Mouse (Mus musculus) midbrain, embryonic 14.5 days (tissue): ENCODE results near the gene Pot1a. TPM values are rescaled to one million over a fixed set of nuclear protein-coding genes. Genes with fewer than 3 reads are reported as not detected.

Experiments used
- ATAC-seq: fragments of 200-750 bp; cut with Nextera tagmentation; 2 replicates; pipeline ENCODE4 v1.8.0; 2017; ENCODE audit warnings: moderate number of reproducible peaks, moderate library complexity; ENCODE audit not compliant: low FRiP score, low TSS enrichment
- DNase-seq: peaks from one replicate; pipeline ENCODE4 v3.0.0-alpha.2; 2015
- H3K27ac ChIP-seq: fragments of 300-500 bp; sonication (generic); replicated peaks from 2 replicates; pipeline ENCODE4 v1.5.1; 2014; ENCODE audit warnings: mild to moderate bottlenecking, low read depth, low read length, moderate library complexity
- H3K27me3 ChIP-seq: fragments of 300-500 bp; sonication (generic); 2 replicates; pipeline ENCODE4 v1.6.1; 2014; ENCODE audit warnings: low read length, control low read depth, mixed read lengths; ENCODE audit not compliant: control insufficient read depth, insufficient read depth
- H3K36me3 ChIP-seq: fragments of 300-500 bp; sonication (generic); 2 replicates; pipeline ENCODE4 v1.6.1; 2014; ENCODE audit warnings: low read length, control low read depth; ENCODE audit not compliant: control insufficient read depth, insufficient read depth
- H3K4me1 ChIP-seq: fragments of 300-500 bp; sonication (generic); 2 replicates; pipeline ENCODE4 v1.6.1; 2014; ENCODE audit warnings: mild to moderate bottlenecking, antibody characterized with exemption, low read length, control low read depth; ENCODE audit not compliant: control insufficient read depth, insufficient read depth
- H3K4me2 ChIP-seq: fragments of 300-500 bp; sonication (generic); 2 replicates; pipeline ENCODE4 v1.6.1; 2014; ENCODE audit warnings: mild to moderate bottlenecking, low read length, moderate library complexity
- H3K4me3 ChIP-seq: fragments of 300-500 bp; sonication (generic); replicated peaks from 2 replicates; pipeline ENCODE4 v1.5.1; 2014; ENCODE audit warnings: low read depth, low read length
- H3K9ac ChIP-seq: fragments of 300-500 bp; sonication (generic); replicated peaks from 2 replicates; pipeline ENCODE4 v1.6.1; 2014; ENCODE audit warnings: mild to moderate bottlenecking, low read length, moderate library complexity
- H3K9me3 ChIP-seq: fragments of 300-500 bp; sonication (generic); 2 replicates; pipeline ENCODE4 v1.6.1; 2016; ENCODE audit warnings: low read length, control low read depth, mixed read lengths; ENCODE audit not compliant: control insufficient read depth
- WGBS: fragments of 180-500 bp; shearing (Covaris S2); extraction: QIAGEN DNeasy Blood & Tissue Kit; methylation state at CpG from one replicate; pipeline ENCODE4 v1.1.7; 2014; 5-methylcytosine and 5-hydroxymethylcytosine counted together
- polyA plus RNA-seq: library from polyadenylated mRNA; unstranded; fragments of >200 nt; fragmentation: Nextera tagmentation; extraction: Ambion mirVana; gene quantifications from 2 replicates; pipeline ENCODE4 v1.2.1, GENCODE M21; 2014

Pot1a gene
- polyA plus RNA-seq = 26.1 and 36.4 TPM in 2 replicates

DNA sequence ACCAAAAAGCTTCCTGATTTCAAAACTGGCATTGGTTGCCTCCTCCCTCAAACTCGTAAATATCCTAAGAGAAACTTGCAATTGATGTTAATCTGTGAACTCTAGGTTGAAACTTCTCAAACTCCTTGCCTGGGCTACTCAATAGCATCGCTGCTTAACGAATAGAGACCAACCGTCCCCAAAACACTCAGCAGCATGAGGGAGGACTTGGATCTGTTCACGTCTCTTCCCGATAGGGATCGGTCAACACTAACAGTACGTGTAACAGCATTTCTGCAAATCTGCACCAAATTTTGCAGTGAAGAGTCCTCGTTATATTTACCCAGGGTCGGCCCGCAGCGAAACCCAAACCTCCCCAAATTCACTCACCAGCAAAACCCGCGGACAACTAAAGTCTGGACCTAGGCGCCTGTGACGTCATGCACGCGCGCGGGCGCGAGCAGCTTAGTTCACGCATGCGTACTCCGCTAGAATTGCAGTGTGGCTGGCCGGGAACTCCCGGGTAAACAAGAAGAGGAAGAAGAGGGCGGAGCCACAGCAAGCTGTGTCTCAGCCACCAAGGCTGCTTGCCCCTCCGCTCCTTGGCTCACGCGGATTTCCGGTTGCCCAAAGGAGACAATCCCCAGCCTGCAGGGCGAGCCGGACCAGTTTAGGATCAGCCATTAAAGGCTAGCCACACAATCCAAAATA lies at the start of gene Pot1a:
Gene Pot1a, minus strand, starts transcription at position 441 of the 690 bp plus-strand sequence.
- Histone ChIP-seq H3K4me3 (peak within 1 kb of the TSS; percentile 61), H3K9ac (peak within 1 kb of the TSS; percentile 50), H3K27me3 (no peaks in the 10 kb centered on the region), H3K4me1 (0 out of 2 replicates have a peak, but pooled peaks cover 6% of the 10 kb centered on the region), H3K27ac (peak within 1 kb of the TSS; percentile 86), H3K36me3 (0 out of 2 replicates have a peak, but pooled peaks cover under 1% of the 10 kb centered on the region), H3K9me3 (no peaks in the 10 kb centered on the region), H3K4me2 (peak within 1 kb of the TSS; percentile 62)
- ATAC-seq = peak; percentile 99
- DNase-seq = peak; percentile 99
- under 1% methylated on average over 34 of the region's 34 CpGs for WGBS

DNA sequence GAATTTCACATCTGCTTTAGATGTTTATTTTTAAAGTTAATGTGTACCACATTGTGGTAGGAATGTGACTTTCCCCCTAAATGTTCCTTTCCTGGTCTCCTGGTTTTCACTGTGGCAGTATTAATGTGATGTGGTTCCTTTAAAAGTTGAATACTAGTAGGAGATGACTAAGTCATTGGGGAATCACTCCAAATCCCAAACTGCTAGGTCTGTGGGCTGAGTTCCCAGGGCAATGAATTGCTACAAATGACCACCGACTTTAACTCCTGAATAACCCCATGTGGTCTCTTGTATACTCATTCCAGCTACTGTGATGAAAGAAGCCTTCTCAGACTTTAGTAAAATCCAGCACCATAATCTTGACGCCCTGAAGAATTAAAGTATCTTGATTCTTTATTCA lies 27.2 kb upstream of the Pot1a start:
- H3K36me3 ChIP-seq = no peaks in the 10 kb centered on the region
- H3K4me2 ChIP-seq = no peak overlapping the region
- no peaks in the 10 kb centered on the region for H3K9me3 ChIP-seq
- WGBS = 40% methylated on average over 2 of the region's 2 CpGs
- ATAC-seq (no peak), DNase-seq (no peak)
- no peaks in the 10 kb centered on the region for H3K4me1 ChIP-seq
- H3K27ac ChIP-seq = no peak overlapping the region
- no peaks in the 10 kb centered on the region for H3K27me3 ChIP-seq
- no peak overlapping the region for H3K9ac ChIP-seq
- H3K4me3 ChIP-seq = no peak overlapping the region

DNA sequence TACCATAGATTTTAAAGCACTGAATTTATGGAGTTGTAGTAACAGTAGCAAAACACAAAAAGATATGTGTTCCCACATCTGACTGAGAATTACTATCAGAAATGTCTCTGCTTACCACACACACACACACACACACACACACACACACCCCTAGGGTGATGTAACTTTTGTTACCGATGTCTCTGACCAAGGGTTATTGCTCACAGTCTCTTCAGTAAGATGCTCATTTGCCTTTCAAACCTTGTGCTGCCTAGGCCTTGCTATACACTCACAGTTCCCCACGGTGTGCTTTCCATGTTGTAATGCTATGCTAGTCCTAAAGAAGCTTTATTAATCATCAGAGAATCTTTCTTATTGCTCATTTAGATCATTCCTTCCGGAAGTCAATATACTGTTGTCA lies 3.0 kb downstream of the Pot1a start:
- H3K9ac ChIP-seq = no peak overlapping the region
- DNase-seq = no peak
- no peaks in the 10 kb centered on the region for H3K9me3 ChIP-seq
- no peak overlapping the region for H3K4me3 ChIP-seq
- H3K4me1 ChIP-seq = 0 out of 2 replicates have a peak, but pooled peaks cover 6% of the 10 kb centered on the region
- ATAC-seq = no peak
- 98% methylated on average over 3 of the region's 3 CpGs for WGBS
- no peak overlapping the region for H3K4me2 ChIP-seq
- H3K27ac ChIP-seq = no peak overlapping the region
- no peaks in the 10 kb centered on the region for H3K27me3 ChIP-seq
- H3K36me3 ChIP-seq = 0 out of 2 replicates have a peak, but pooled peaks cover 3% of the 10 kb centered on the region

DNA sequence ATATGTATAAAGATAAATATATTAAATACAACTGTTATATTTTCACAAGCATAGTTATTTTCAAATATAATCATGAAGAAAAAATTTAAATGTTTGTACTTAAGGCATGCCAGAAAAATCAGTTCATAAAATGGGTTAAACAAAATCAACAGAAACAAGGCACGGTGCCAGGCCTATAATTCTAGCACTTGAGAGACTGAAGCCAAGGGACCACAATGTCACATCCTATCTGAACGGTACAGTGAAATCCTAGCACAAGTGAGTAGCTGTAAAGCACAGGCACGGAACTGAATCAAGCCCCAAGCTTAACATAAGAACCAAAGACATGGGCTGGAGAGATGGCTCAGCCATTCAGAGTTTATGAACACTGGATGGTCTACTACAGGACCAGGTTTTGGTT lies 6.8 kb downstream of the Pot1a start:
- no peaks in the 10 kb centered on the region for H3K9me3 ChIP-seq
- H3K4me3 ChIP-seq = no peak overlapping the region
- peaks cover 9% of the 10 kb centered on the region; the same call in 1 of the 2 replicates for H3K36me3 ChIP-seq
- H3K4me2 ChIP-seq = no peak overlapping the region
- 85% methylated on average over 3 of the region's 3 CpGs for WGBS
- no peaks in the 10 kb centered on the region for H3K27me3 ChIP-seq
- no peaks in the 10 kb centered on the region for H3K4me1 ChIP-seq
- H3K9ac ChIP-seq = no peak overlapping the region
- H3K27ac ChIP-seq = no peak overlapping the region
- DNase-seq = no peak
- no peak for ATAC-seq

DNA sequence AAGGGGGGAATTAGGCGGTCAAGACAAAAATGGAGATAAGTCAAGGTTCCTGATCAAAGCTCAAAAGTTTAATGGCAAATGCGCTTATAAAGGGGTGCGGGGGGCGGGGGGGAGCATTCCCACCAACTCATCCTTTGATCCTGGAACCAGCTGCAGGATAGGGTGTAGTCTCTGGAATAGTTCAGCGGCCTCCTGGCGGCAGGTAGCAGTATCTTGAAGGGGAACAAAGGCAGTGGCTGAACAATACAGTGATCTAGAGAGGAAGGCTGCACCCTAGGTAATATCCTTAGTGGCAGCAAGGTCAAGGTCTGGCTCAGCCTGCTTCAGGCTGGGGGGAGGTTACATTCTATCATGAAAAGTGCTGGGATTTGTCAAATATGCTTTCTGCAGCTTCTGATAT lies 7.8 kb downstream of the Pot1a start:
- Histone ChIP-seq H3K27ac (no peak overlapping the region), H3K4me2 (no peak overlapping the region), H3K36me3 (peaks cover 9% of the 10 kb centered on the region; the same call in 1 of the 2 replicates), H3K27me3 (no peaks in the 10 kb centered on the region), H3K9me3 (no peaks in the 10 kb centered on the region), H3K4me3 (no peak overlapping the region), H3K9ac (no peak overlapping the region), H3K4me1 (no peaks in the 10 kb centered on the region)
- WGBS = 73% methylated on average over 6 of the region's 6 CpGs
- DNase-seq (no peak), ATAC-seq (peak; percentile 48; the same call in 1 of the 2 replicates)

DNA sequence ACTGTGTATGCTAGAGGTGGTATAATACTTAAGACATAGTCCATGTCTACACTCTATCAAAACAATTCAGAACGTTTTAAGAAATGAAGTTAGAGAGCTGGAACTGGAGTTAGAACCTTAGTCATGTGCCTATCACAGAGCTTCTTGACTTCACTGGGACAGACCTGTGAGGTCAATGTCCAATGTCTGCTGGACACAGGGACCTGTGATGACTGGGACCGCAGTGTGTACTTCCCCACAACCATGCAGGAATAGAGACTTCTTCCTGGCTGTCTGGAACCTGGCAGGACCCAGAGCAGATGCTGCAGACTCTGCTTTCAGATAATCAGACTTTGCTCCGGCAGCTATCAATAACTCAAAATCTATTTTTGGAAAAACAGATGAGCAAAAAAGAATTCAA lies 40.8 kb downstream of the Pot1a start:
- no peak for DNase-seq
- no peaks in the 10 kb centered on the region for H3K9me3 ChIP-seq
- WGBS = 94% methylated on average over 3 of the region's 3 CpGs

DNA sequence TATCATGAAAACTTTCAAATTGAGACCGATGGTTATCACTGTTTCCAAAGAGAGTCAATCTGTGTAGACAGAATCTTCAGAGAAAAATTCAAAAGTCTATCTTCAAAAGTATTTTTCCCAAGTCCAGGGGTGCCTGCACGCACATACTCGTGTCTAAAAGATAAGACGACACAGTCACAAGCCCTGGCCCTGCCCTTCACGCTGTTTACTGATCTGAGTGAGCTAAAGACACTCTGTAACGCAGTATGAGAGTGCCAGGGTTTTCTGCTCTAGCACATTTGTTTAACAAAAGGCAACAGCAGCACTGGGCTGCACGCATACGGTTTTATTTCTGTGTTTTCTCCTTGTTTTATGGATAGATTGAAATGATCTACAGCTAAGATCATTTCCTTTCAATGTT lies 41.5 kb downstream of the Pot1a start:
- Histone ChIP-seq H3K36me3 (0 out of 2 replicates have a peak, but pooled peaks cover 17% of the 10 kb centered on the region), H3K4me1 (no peaks in the 10 kb centered on the region), H3K4me3 (no peak overlapping the region), H3K4me2 (peak overlapping the region; percentile 30; the same call in 1 of the 2 replicates), H3K27me3 (no peaks in the 10 kb centered on the region), H3K9ac (0 out of 2 replicates have a peak overlapping the region, but pooled peaks have one; percentile 20), H3K27ac (no peak overlapping the region), H3K9me3 (no peaks in the 10 kb centered on the region)
- 80% methylated on average over 8 of the region's 8 CpGs for WGBS
- ATAC-seq (peak; percentile 37; the same call in 1 of the 2 replicates), DNase-seq (peak; percentile 25)

More for the DNA sequence above, 40.8 kb downstream of the Pot1a start:
- ATAC-seq = no peak
- Histone ChIP-seq H3K4me3 (no peak overlapping the region), H3K27me3 (no peaks in the 10 kb centered on the region), H3K4me1 (no peaks in the 10 kb centered on the region), H3K36me3 (0 out of 2 replicates have a peak, but pooled peaks cover 13% of the 10 kb centered on the region), H3K4me2 (no peak overlapping the region), H3K27ac (no peak overlapping the region), H3K9ac (no peak overlapping the region)

DNA sequence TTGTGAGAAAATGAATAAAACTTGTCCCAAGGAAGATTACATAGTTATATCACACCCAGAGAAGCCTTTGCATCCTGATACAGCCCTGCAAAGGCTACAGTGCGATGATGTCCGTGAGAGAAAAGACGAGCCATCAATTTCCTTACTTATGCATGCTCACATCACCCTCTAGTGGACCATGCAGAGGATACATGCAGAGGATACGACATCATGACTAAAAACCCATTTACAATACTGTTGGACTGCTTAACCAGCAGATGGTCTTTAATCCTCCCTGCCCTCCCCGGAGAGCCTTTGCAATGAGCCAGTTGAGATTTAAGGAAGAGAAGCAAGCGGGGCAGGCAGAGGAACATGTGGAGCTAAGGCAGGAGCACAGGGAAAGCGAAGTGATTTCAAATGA lies 42.0 kb downstream of the Pot1a start:
- H3K4me1 ChIP-seq = no peaks in the 10 kb centered on the region
- no peaks in the 10 kb centered on the region for H3K27me3 ChIP-seq
- H3K4me2 ChIP-seq = peak overlapping the region; percentile 30
- H3K27ac ChIP-seq = no peak overlapping the region
- H3K4me3 ChIP-seq = no peak overlapping the region
- DNase-seq (peak; percentile 88), ATAC-seq (peak; percentile 85)
- H3K36me3 ChIP-seq = peaks cover 21% of the 10 kb centered on the region
- 19% methylated on average over 7 of the region's 7 CpGs for WGBS
- no peak overlapping the region for H3K9ac ChIP-seq
- H3K9me3 ChIP-seq = no peaks in the 10 kb centered on the region

DNA sequence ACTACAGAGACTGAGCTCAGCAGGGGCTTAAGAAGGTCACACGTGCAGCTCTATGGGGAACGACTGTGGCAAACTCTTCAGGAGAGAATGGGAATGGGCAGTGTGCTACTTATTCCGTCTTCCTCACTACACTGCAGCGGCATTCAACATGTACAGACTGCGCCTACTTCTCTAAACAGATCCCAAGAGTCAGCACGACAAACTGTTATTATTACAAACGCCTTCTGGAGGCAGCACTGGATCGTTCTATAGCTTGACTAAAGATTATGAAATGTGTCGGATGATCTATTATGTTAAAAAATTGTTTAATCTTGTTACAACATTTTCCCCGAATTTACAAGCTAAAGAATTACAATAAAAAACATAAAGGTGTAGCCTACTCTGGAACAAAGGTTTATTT lies 42.8 kb downstream of the Pot1a start:
- no peak overlapping the region for H3K4me3 ChIP-seq
- ATAC-seq = no peak
- H3K4me2 ChIP-seq = no peak overlapping the region
- no peaks in the 10 kb centered on the region for H3K27me3 ChIP-seq
- H3K36me3 ChIP-seq = peaks cover 22% of the 10 kb centered on the region
- peak; percentile 22 for DNase-seq
- no peak overlapping the region for H3K9ac ChIP-seq
- no peak overlapping the region for H3K27ac ChIP-seq
- no peaks in the 10 kb centered on the region for H3K4me1 ChIP-seq
- no peaks in the 10 kb centered on the region for H3K9me3 ChIP-seq
- WGBS = 80% methylated on average over 10 of the region's 10 CpGs
